Mouse (Mus musculus): ENCODE measurements around the gene Vmn2r2.

- TF ChIP-seq CTCF (IDR thresholded peaks at IDR 0.05; ENCODE audit: low read depth) (no peak), EP300 (IDR thresholded peaks at IDR 0.05; ENCODE audit: low read depth) (no peak)
Observed at GRCm38 (mm10) chr3:64113352-64114046, 28.2 kb downstream of the Vmn2r2 start.

All from heart, postnatal 0 days (tissue).